Mouse (Mus musculus) heart, adult 8-10 months (tissue): Measurements from ENCODE around the gene Abhd6. TPM values are rescaled to one million over a fixed set of nuclear protein-coding genes. Genes with fewer than 3 reads are reported as not detected.
"Not testable (repeated sequence)": the region's sequence is repeated elsewhere in the genome, so short reads cannot be mapped to it uniquely, and the experiment has no call there.

Source experiments
- DNase-seq: peaks from one replicate; pipeline ENCODE4 v3.0.0; 2022; ENCODE audit warnings: low spot score
- total RNA-seq, 4 experiments: library from RNA; stranded (reverse); gene quantifications; 2 replicates each; pipeline ENCODE4 v1.2.4; 2022

Gene Abhd6
- total RNA-seq, 4 experiments from 2014 or later, result 11.0 to 14.3 (median 12.2) TPM

- no peak for DNase-seq
These were observed 3.7 kb upstream of the Abhd6 start for GRCm38 (mm10) chr14:7999030-7999429.

GRCm38 (mm10) chr14:7999435-7999834 is 3.3 kb upstream of the Abhd6 start:
- no peak for DNase-seq

GRCm38 (mm10) chr14:8000247-8000646 is 2.5 kb upstream of the Abhd6 start:
- DNase-seq, result no peak

- no peak for DNase-seq
These were observed 1.6 kb upstream of the Abhd6 start for GRCm38 (mm10) chr14:8000831-8001685.

GRCm38 (mm10) chr14:8003093-8003670 is 480 bp downstream of the Abhd6 start:
- DNase-seq, result peak; percentile 42

GRCm38 (mm10) chr14:8003727-8004670 is 1.3 kb downstream of the Abhd6 start:
- no peak for DNase-seq

GRCm38 (mm10) chr14:8006061-8006460 is 3.4 kb downstream of the Abhd6 start:
- not testable (repeated sequence) for DNase-seq

GRCm38 (mm10) chr14:8007084-8007483 is 4.4 kb downstream of the Abhd6 start:
- DNase-seq, result no peak

GRCm38 (mm10) chr14:8007486-8007885 is 4.8 kb downstream of the Abhd6 start:
- no peak for DNase-seq

- no peak for DNase-seq
These were observed 5.2 kb downstream of the Abhd6 start for GRCm38 (mm10) chr14:8007923-8008322.

- DNase-seq, result no peak
These were observed 8.6 kb downstream of the Abhd6 start for GRCm38 (mm10) chr14:8011297-8011696.

GRCm38 (mm10) chr14:8011938-8012337 is 9.2 kb downstream of the Abhd6 start:
- DNase-seq, result no peak

- no peak for DNase-seq
These were observed 13.1 kb downstream of the Abhd6 start for GRCm38 (mm10) chr14:8015756-8016155.

GRCm38 (mm10) chr14:8016276-8016675 is 13.6 kb downstream of the Abhd6 start:
- no peak for DNase-seq

GRCm38 (mm10) chr14:8016951-8017350 is 14.2 kb downstream of the Abhd6 start:
- DNase-seq, result no peak

GRCm38 (mm10) chr14:8020011-8020410 is 17.3 kb downstream of the Abhd6 start:
- DNase-seq, result no peak

- DNase-seq, result no peak
These were observed 17.8 kb downstream of the Abhd6 start for GRCm38 (mm10) chr14:8020546-8020945.

GRCm38 (mm10) chr14:8024469-8024868 is 21.8 kb downstream of the Abhd6 start:
- DNase-seq, result no peak

- no peak for DNase-seq
These were observed 22.2 kb downstream of the Abhd6 start for GRCm38 (mm10) chr14:8024936-8025335.

- no peak for DNase-seq
These were observed 24.2 kb downstream of the Abhd6 start for GRCm38 (mm10) chr14:8026769-8027531.

GRCm38 (mm10) chr14:8028086-8028485 is 25.4 kb downstream of the Abhd6 start:
- no peak for DNase-seq
